Mouse (Mus musculus) lung, postnatal 0 days (tissue): ENCODE measurements around the gene Gm19668.
A peak's percentile ranks its signal among the peaks of the same experiment; 100 is the strongest.

Source experiments
- CTCF ChIP-seq: IDR thresholded peaks from 2 replicates; pipeline ENCODE4 v1.5.1; 2016; ENCODE audit warnings: antibody characterized with exemption, mild to moderate bottlenecking
- EP300 ChIP-seq: IDR thresholded peaks from 2 replicates; pipeline ENCODE4 v1.6.1; 2016; ENCODE audit warnings: antibody characterized with exemption, mild to moderate bottlenecking, control low read depth

DNA sequence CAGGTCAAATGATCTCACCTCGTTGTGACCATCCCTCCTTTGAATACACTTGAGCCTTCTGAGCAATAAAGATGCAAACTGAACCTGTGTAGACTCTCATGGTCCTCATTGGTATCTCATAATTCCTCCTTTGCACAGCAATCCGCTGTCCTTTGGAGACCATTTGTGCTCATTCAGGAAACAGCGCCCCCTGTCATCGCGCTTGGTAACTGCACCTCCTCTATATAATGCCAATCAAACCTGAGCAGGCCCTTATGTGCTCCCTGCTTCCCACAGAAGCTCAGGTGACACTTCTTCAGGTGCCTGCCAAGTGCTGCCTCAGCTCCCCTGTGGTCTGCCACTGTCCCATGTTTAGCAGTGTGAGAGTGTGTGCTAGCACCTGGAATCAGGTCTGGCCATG lies 16.6 kb upstream of the Gm19668 start:
- peak; percentile 72 for TF ChIP-seq CTCF
- no peak for TF ChIP-seq EP300
